Mouse (Mus musculus): Measurements from ENCODE around the gene Ahcyl1. TPM values are rescaled to one million over a fixed set of nuclear protein-coding genes. Genes with fewer than 3 reads are reported as not detected.

The Ahcyl1 gene
- polyA plus RNA-seq (2016; fragmentation: Nextera tagmentation; extraction: Ambion mirVana), result 69.3 and 74.0 TPM in 2 replicates

- peak; percentile 98 for ATAC-seq (ENCODE audit: insufficient number of reproducible peaks, low FRiP score)
- H3K4me2 ChIP-seq, result peak within 1 kb of the TSS; percentile 85
- WGBS, result under 1% methylated on average over 93 of the region's 93 CpGs
- peak within 1 kb of the TSS; percentile 95 for H3K4me3 ChIP-seq
- H3K9ac ChIP-seq, result peak within 1 kb of the TSS; percentile 97
- peaks cover 19% of the 10 kb centered on the region for H3K4me1 ChIP-seq (replicated peaks)
- H3K27ac ChIP-seq (ENCODE audit: poor library complexity, severe bottlenecking), result peak within 1 kb of the TSS; percentile 91
- no peaks in the 10 kb centered on the region for H3K27me3 ChIP-seq (replicated peaks)
- H3K9me3 ChIP-seq (replicated peaks), result no peaks in the 10 kb centered on the region
- H3K36me3 ChIP-seq, result no peaks in the 10 kb centered on the region
These were observed at the start of gene Ahcyl1 for GRCm38 (mm10) chr3:107695948-107696881. TSS of gene Ahcyl1 (minus strand) at chr3:107696560.

GRCm38 (mm10) chr3:107746026-107746425 lies 49.7 kb upstream of the Ahcyl1 start:
- no peak overlapping the region for H3K9ac ChIP-seq
- H3K4me2 ChIP-seq, result no peak overlapping the region
- ATAC-seq (ENCODE audit: insufficient number of reproducible peaks, low FRiP score), result no peak
- no peaks in the 10 kb centered on the region for H3K27me3 ChIP-seq (replicated peaks)
- H3K4me1 ChIP-seq (replicated peaks), result peaks cover 30% of the 10 kb centered on the region
- peaks cover 68% of the 10 kb centered on the region for H3K36me3 ChIP-seq
- no peak overlapping the region for H3K4me3 ChIP-seq
- 79% methylated on average over 3 of the region's 3 CpGs for WGBS
- no peaks in the 10 kb centered on the region for H3K9me3 ChIP-seq (replicated peaks)
- no peak overlapping the region for H3K27ac ChIP-seq (ENCODE audit: poor library complexity, severe bottlenecking)

GRCm38 (mm10) chr3:107743650-107744049 lies 47.3 kb upstream of the Ahcyl1 start:
- peaks cover 49% of the 10 kb centered on the region for H3K4me1 ChIP-seq (replicated peaks)
- H3K27me3 ChIP-seq (replicated peaks), result no peaks in the 10 kb centered on the region
- no peak overlapping the region for H3K4me2 ChIP-seq
- H3K27ac ChIP-seq (ENCODE audit: poor library complexity, severe bottlenecking), result no peak overlapping the region
- ATAC-seq (ENCODE audit: insufficient number of reproducible peaks, low FRiP score), result no peak
- no peaks in the 10 kb centered on the region for H3K9me3 ChIP-seq (replicated peaks)
- WGBS, result 86% methylated on average over 1 of the region's 1 CpGs
- peaks cover 45% of the 10 kb centered on the region for H3K36me3 ChIP-seq
- H3K4me3 ChIP-seq, result no peak overlapping the region
- H3K9ac ChIP-seq, result no peak overlapping the region

GRCm38 (mm10) chr3:107743107-107743506 lies 46.7 kb upstream of the Ahcyl1 start:
- Histone ChIP-seq H3K4me1 (replicated peaks) (peaks cover 49% of the 10 kb centered on the region), H3K4me3 (no peak overlapping the region), H3K9ac (no peak overlapping the region), H3K9me3 (replicated peaks) (no peaks in the 10 kb centered on the region), H3K27ac (ENCODE audit: poor library complexity, severe bottlenecking) (no peak overlapping the region), H3K36me3 (peaks cover 39% of the 10 kb centered on the region), H3K27me3 (replicated peaks) (no peaks in the 10 kb centered on the region), H3K4me2 (no peak overlapping the region)
- no peak for ATAC-seq (ENCODE audit: insufficient number of reproducible peaks, low FRiP score)
- WGBS, result 5% methylated on average over 3 of the region's 3 CpGs

- Histone ChIP-seq H3K9ac (no peak overlapping the region), H3K27ac (ENCODE audit: poor library complexity, severe bottlenecking) (no peak overlapping the region), H3K4me2 (no peak overlapping the region), H3K4me3 (no peak overlapping the region), H3K4me1 (replicated peaks) (peaks cover 53% of the 10 kb centered on the region), H3K27me3 (replicated peaks) (no peaks in the 10 kb centered on the region), H3K36me3 (peaks cover 35% of the 10 kb centered on the region), H3K9me3 (replicated peaks) (no peaks in the 10 kb centered on the region)
- no peak for ATAC-seq (ENCODE audit: insufficient number of reproducible peaks, low FRiP score)
- 62% methylated on average over 10 of the region's 10 CpGs for WGBS
These were observed 45.8 kb upstream of the Ahcyl1 start for GRCm38 (mm10) chr3:107742071-107742710.

- 0 out of 2 replicates have a peak overlapping the region, but pooled peaks have one; percentile 78 for H3K27ac ChIP-seq (ENCODE audit: poor library complexity, severe bottlenecking)
- peaks cover 53% of the 10 kb centered on the region for H3K4me1 ChIP-seq (replicated peaks)
- no peak overlapping the region for H3K9ac ChIP-seq
These were observed 45.0 kb upstream of the Ahcyl1 start for GRCm38 (mm10) chr3:107741387-107741786.

GRCm38 (mm10) chr3:107740578-107741207 lies 44.3 kb upstream of the Ahcyl1 start:
- H3K4me3 ChIP-seq, result no peak overlapping the region
- no peak overlapping the region for H3K4me2 ChIP-seq
- no peaks in the 10 kb centered on the region for H3K9me3 ChIP-seq (replicated peaks)
- ATAC-seq (ENCODE audit: insufficient number of reproducible peaks, low FRiP score), result peak; percentile 79
- H3K9ac ChIP-seq, result no peak overlapping the region
- 10% methylated on average over 6 of the region's 6 CpGs for WGBS
- H3K4me1 ChIP-seq (replicated peaks), result peaks cover 53% of the 10 kb centered on the region
- peak overlapping the region; percentile 78 for H3K27ac ChIP-seq (ENCODE audit: poor library complexity, severe bottlenecking)
- H3K36me3 ChIP-seq, result peaks cover 20% of the 10 kb centered on the region
- H3K27me3 ChIP-seq (replicated peaks), result no peaks in the 10 kb centered on the region

More at GRCm38 (mm10) chr3:107741387-107741786, 45.0 kb upstream of the Ahcyl1 start:
- Histone ChIP-seq H3K4me3 (no peak overlapping the region), H3K36me3 (peaks cover 27% of the 10 kb centered on the region), H3K4me2 (no peak overlapping the region), H3K9me3 (replicated peaks) (no peaks in the 10 kb centered on the region), H3K27me3 (replicated peaks) (no peaks in the 10 kb centered on the region)
- ATAC-seq (ENCODE audit: insufficient number of reproducible peaks, low FRiP score), result no peak

- no peak overlapping the region for H3K4me2 ChIP-seq
- H3K27me3 ChIP-seq (replicated peaks), result no peaks in the 10 kb centered on the region
- peak overlapping the region; percentile 78 for H3K27ac ChIP-seq (ENCODE audit: poor library complexity, severe bottlenecking)
- WGBS, result 72% methylated on average over 2 of the region's 2 CpGs
- no peak for ATAC-seq (ENCODE audit: insufficient number of reproducible peaks, low FRiP score)
- H3K9me3 ChIP-seq (replicated peaks), result no peaks in the 10 kb centered on the region
- H3K4me3 ChIP-seq, result no peak overlapping the region
- H3K36me3 ChIP-seq, result peaks cover 14% of the 10 kb centered on the region; the same call in 1 of the 2 replicates
- H3K4me1 ChIP-seq (replicated peaks), result peaks cover 53% of the 10 kb centered on the region
- H3K9ac ChIP-seq, result no peak overlapping the region
These were observed 43.6 kb upstream of the Ahcyl1 start for GRCm38 (mm10) chr3:107739966-107740365.

- Histone ChIP-seq H3K9me3 (replicated peaks) (no peaks in the 10 kb centered on the region), H3K4me3 (no peak overlapping the region), H3K4me1 (replicated peaks) (peaks cover 53% of the 10 kb centered on the region), H3K9ac (no peak overlapping the region), H3K27me3 (replicated peaks) (no peaks in the 10 kb centered on the region), H3K27ac (ENCODE audit: poor library complexity, severe bottlenecking) (peak overlapping the region; percentile 18; the same call in 1 of the 2 replicates), H3K36me3 (peaks cover 11% of the 10 kb centered on the region; the same call in 1 of the 2 replicates), H3K4me2 (no peak overlapping the region)
- no peak for ATAC-seq (ENCODE audit: insufficient number of reproducible peaks, low FRiP score)
- WGBS, result 60% methylated on average over 3 of the region's 3 CpGs
These were observed 43.1 kb upstream of the Ahcyl1 start for GRCm38 (mm10) chr3:107739456-107739855.

GRCm38 (mm10) chr3:107738620-107739019 lies 42.3 kb upstream of the Ahcyl1 start:
- H3K9ac ChIP-seq, result no peak overlapping the region
- no peak for ATAC-seq (ENCODE audit: insufficient number of reproducible peaks, low FRiP score)
- no peak overlapping the region for H3K4me2 ChIP-seq
- 88% methylated on average over 1 of the region's 1 CpGs for WGBS
- peaks cover 11% of the 10 kb centered on the region; the same call in 1 of the 2 replicates for H3K36me3 ChIP-seq
- no peaks in the 10 kb centered on the region for H3K27me3 ChIP-seq (replicated peaks)
- H3K4me3 ChIP-seq, result no peak overlapping the region
- no peak overlapping the region for H3K27ac ChIP-seq (ENCODE audit: poor library complexity, severe bottlenecking)
- H3K9me3 ChIP-seq (replicated peaks), result no peaks in the 10 kb centered on the region
- H3K4me1 ChIP-seq (replicated peaks), result peaks cover 51% of the 10 kb centered on the region
